Mouse (Mus musculus): ENCODE results near the gene Rpl13a.

Gene Rpl13a

GRCm38 (mm10) chr7:45128624-45129246 is at the start of gene Rpl13a:
Gene Rpl13a, minus strand, starts transcription at chr7:45128761.
- peak; percentile 98 to 99 for DNase-seq

DNA sequence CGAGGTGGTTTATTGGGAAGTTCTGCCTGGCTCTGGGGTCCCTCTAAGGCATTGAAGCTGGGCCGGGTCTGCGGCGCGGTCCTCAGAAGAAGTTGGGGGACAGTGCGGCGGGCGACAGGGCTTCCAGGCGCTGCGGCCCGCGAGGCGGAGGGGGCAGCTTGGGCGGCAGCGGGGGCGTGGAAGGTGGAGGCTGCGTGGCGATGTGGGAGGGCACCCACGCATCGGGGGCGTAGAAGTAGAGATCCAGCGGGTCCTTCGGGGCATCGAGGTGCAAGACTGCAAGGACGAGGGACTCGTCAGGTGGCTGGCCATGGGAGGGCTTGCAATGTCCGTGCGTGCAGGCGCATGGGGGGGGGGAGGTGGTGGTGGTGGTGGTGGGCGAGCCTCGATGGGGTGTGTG is 47.8 kb upstream of the Rpl13a start:
- DNase-seq: peak in 1 of 2 experiments; percentile 44

- DNase-seq: peak in 1 of 2 experiments; percentile 23
Measured at GRCm38 (mm10) chr7:45175929-45176328, 47.4 kb upstream of the Rpl13a start.

DNA sequence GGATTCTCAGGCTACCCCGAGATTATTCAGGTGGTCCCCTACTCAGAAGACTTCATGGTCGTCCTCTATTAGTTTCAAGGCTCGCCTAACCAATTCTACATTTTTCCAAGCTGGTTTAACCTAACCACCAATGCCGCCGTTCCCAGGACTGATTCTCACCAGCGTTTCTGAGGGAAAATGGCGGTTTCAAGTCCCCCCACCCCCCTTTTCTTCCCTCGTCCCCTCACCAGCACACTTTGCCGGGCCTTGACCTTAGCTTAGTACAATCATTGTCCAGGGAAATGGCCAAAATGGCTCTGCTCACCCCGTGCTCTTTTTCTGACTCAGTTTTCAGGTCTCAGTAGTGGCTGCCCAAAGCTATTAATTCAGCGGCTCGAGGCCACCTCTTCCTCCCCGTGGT is 46.8 kb upstream of the Rpl13a start:
- DNase-seq: no peak

- DNase-seq: peak in 1 of 2 experiments; percentile 30
Measured at GRCm38 (mm10) chr7:45174567-45175280, 46.2 kb upstream of the Rpl13a start.

GRCm38 (mm10) chr7:45173772-45174171 is 45.2 kb upstream of the Rpl13a start:
- DNase-seq: peak in 1 of 2 experiments; percentile 47

DNA sequence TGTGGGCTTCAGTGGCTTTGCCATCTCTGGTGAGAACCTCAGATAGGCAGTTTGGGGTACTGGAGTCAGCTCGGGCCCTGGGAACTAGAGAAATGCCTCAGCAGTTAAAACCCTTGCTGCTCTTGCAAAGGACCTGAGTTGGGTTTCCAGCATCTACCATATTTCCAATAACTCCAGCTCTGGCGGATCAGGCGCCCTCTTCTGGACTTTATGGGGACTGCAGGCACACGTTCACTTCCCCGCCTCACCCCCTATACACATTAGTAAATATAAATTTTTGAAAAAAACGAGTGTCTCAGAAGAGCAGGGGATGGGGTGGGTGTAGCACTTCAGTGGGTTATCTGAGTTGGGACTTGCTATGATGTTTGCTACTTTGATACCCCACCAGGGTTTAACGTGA is 44.4 kb upstream of the Rpl13a start:
- DNase-seq: peak; percentile 54 to 73

DNA sequence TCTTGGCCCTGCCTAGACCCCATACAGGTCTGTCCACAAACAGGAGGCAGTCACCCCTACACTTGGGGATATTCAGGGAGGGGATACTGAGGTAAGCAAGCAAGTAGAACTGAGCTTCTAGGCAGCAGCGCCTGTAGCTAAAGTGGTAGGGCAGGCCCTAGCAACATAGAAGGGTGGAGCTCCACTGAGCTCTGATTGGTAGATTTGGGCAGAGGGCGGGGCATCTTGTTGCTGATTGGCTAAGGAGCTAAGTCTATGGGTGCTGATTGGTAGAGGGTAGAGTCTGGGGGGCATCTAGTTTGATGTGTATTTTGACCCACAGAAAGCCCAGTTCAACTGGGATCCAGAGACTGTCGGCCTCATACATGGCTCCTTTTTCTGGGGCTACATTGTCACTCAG is 40.9 kb upstream of the Rpl13a start:
- peak; percentile 71 to 82 for DNase-seq

DNA sequence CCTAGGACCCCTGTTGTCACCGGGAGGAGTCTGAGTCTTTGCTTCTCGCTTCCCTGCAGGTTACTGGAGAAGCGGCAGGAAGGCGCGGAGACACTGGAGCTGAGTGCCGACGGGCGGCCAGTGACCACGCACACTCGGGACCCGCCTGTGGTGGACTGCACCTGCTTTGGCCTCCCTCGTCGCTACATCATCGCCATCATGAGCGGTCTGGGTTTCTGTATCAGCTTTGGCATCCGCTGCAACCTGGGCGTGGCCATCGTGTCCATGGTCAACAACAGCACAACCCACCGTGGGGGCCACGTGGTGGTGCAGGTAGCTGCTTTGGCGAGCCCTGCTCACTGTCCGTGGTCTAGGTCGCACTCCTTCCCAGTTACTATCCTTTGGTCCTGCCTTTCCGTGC is 40.1 kb upstream of the Rpl13a start:
- peak; percentile 65 to 71 for DNase-seq

GRCm38 (mm10) chr7:45167761-45168445 is 39.3 kb upstream of the Rpl13a start:
- peak; percentile 72 to 83 for DNase-seq

DNA sequence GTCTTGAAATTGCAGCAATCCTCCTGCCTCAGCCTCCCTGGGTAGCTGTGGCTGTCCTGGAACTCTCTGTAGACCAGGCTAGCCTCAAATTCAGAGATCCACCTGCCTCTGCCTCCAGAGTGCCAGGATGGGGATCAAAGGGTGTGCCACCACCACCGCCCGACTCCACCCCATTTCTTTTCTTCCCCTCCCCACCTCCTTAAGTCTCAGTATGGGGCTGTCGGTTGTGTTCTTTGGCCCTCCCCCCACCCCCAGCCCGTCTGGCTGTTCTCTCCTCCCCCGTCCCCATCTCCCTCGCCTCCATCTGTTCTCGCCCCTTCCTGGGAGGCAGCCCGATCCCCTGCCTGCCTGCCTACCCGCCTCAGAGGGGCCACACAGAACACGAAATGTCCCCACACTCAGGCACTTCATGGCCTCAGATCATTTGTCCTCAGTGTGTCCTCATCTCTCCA is 38.4 kb upstream of the Rpl13a start:
- DNase-seq: peak in 1 of 2 experiments; percentile 70

DNA sequence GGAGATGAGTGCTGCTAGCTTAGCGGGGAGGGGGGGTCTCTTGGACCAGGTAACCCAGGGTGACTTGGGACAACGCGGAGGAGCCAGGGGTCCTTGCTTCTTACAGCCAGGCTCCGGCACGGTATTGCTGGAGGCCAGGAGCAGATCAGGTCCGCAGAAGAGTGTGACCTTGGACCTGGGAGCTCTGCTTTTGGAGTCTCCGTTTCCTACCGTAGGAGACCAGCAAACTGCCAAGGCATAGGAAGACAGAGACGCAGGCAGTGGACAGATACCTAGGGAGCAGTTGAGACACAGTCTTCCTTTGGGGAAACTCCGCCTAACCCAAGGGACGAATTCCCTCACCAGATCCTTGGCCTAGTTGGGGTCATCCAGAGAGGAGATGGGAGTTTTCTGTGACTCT is 37.1 kb upstream of the Rpl13a start:
- peak in 1 of 2 experiments; percentile 52 for DNase-seq

GRCm38 (mm10) chr7:45164833-45165232 is 36.3 kb upstream of the Rpl13a start:
- DNase-seq: peak; percentile 65 to 71

DNA sequence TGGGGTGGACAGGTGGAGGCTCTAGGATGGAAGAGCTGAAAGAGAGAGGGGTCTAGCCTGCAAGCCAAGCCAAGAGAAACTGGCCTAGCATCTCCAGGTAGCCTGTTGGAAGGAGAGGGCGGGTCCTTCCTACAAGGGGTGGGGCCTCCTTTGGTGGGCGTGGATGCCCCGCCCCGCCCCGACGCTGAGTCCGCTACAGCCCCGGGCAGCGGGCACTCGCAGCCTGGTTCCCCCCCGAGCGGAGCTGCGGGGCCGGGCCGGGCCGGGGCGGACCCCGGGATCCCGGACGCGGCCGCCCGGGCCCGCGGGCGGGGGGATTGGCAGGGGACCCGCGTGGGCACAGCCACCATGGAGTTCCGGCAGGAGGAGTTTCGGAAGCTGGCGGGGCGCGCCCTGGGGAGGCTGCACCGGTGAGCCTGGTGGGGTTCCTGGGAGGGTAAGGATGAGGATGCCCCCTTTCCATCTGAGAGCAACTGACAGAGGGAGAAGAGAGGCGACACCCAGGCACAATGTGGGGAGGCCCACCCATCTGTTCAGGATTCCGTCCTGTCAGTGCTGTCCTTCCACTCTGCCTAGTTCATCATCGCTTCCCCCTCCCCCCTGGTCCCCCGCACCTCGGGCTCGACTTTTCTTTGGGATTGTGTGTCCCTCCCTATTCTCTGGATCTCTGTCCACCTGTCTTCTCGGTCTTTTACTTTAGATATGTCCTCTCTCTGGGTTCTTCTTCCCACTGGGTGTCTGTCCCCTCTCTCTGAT is 35.4 kb upstream of the Rpl13a start, which contains the start of gene Slc17a7:
Gene Slc17a7 (plus strand): TSS at position 215 of the 756 bp plus-strand sequence.
- peak; percentile 78 to 87 for DNase-seq

DNA sequence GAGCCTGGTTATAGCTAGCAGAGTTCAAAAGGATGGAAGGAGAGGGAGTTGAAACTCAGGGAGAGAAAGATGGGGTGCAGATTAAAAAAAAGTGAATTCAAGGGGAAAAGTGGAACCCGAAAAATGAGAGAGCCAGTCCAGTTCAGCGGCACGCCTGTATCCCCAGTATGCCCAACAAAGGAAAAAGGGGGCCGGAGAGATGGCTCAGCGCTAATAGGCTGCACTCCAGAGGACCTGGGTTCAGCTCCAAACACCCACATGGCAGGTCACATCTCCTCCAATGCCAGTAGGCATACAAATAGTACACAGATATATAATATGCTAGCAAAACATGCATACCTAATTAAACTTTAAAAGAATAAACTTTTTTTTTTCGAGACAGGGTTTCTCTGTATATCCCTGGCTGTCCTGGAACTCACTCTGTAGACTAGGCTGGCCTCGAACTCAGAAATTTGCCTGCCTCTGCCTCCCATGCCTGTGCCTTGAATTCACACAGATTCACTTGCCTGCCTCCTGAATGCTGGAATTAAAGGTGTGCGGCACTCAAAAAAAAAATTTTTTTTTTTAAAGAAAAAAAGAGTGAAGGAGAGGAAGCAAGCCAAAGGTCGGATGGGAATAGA is 34.5 kb upstream of the Rpl13a start:
- DNase-seq: peak in 1 of 2 experiments; percentile 31

GRCm38 (mm10) chr7:45162551-45162950 is 34.0 kb upstream of the Rpl13a start:
- DNase-seq: no peak

GRCm38 (mm10) chr7:45161612-45162473 is 33.3 kb upstream of the Rpl13a start:
- DNase-seq: peak; percentile 100

DNA sequence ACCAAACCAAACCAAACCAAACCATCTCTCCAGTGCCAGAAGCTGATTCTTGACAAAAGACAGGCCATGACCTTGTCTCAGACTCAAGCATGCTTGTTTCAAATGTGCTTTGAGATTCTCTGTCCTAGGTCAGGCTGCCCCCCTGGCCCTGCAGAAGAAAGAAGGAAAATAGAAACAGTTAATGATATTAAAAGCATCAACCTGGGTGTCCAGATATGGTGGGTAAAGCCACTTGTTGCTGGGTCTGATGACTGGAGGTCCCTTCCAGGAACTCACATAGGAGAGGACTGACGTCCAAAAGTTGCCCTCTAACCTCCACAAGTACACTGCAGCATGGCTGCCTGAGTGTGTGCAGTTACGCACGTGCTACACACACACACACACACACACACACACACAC is 32.3 kb upstream of the Rpl13a start:
- DNase-seq: no peak

DNA sequence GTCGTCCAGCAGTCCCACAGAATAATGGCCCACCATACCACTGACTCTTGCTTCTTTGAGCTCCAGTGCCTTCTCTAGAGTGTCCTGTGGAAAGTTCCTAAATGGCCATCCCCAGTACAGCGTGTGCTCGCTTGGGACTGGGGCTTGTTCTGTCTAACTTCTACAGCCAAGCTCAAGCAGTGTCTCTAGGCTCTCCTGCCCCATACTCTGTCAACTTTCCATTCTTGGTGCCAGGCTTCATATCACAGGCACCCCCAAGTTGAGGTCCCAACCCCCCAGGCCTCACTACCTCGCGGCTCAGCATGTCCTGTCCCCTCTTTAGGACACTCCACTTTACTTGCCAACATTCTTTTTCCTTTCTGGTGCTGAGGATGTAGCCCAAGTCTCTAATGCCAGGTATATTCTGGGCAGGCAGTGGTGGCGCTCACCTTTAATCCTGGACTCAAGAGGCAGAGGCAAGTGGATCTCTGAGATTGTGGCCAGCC is 31.8 kb upstream of the Rpl13a start:
- peak in 1 of 2 experiments; percentile 9 for DNase-seq

DNA sequence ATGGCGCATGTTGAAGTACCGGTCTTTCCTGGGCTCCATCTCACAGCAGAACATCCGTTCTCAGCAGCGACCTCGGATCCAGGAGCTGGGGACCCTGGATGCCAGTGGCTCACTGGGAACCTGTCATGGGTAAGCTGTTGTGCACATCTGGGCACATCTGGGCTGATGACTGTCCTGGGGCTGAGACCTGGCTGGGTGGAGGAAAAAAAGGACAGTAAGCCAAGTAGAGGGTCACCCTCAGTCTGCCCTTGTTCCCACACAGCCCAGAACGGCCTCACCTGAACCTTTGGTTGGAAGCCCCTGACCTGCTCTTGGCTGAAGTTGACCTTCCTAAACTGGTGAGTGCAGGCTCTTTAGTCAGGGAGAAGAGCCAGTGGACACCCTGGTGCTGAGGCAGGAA is 30.4 kb upstream of the Rpl13a start:
- peak in 1 of 2 experiments; percentile 11 for DNase-seq

- no peak for DNase-seq
Measured at GRCm38 (mm10) chr7:45157459-45157858, 28.9 kb upstream of the Rpl13a start.

Measured in cerebellum, postnatal 14 days (tissue).